Mouse (Mus musculus): Measurements from ENCODE around the gene Zfp385c. TPM values are rescaled to one million over a fixed set of nuclear protein-coding genes. Genes with fewer than 3 reads are reported as not detected.

Gene Zfp385c
- total RNA-seq, 2 experiments from 2014 or later, result 0.39 TPM; not detected in 1

DNA sequence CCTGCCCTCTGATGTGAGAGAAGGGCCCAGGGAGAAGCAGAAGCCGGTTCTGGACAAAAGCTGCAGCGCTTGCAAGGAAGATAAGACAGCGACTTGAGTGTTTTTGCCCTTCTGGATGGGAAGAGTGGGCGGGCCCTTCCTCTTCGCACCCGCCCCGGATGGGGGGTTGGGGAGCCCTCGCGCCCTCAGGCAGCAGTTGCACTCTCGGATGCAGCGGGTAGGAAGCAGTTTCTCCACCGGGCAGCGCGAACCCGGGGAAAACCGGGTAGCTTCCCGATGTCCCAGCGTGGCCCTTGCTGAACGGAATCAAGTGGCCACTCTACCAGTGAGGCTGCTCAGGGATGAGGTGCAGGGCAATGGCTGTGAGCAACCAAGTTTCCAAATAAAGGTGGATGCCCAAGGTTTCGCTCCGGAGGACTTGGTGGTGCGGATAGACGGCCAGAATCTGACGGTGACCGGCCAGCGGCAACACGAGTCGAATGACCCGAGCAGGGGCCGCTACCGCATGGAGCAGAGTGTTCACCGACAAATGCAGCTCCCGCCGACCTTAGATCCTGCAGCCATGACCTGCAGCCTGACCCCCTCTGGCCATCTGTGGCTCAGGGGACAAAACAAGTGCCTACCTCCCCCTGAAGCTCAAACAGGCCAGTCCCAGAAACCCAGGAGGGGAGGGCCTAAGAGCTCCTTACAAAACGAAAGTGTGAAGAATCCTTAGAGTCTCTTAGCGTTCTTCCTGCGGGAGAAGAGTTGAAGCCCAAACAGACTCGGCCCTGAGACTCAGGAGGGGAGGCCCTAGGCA lies 21.7 kb upstream of the Zfp385c start, which contains the start of gene Hspb9:
TSS of gene Hspb9 (plus strand) at position 116 of the 799 bp plus-strand sequence.
- peak; percentile 69 for DNase-seq
- no peak for TF ChIP-seq CTCF (IDR thresholded peaks at IDR 0.05)
- intact Hi-C loops (cut with DNase I), result loop anchor here (1.0 to 10.0 kb wide), 3 partner anchors 47 to 351 kb away; partner anchors contain the start of genes Stat5a and Stat5b
- Histone ChIP-seq H3K4me3 (peak within 1 kb of the TSS; percentile 64), H3K27ac (peak within 1 kb of the TSS; percentile 70)

- intact Hi-C loops (cut with DNase I), result loop anchor here (10.0 kb wide), 2 partner anchors 142 to 352 kb away; partner anchors contain the start of genes Stat5a and Stat5b
- no peak for DNase-seq
- peak overlapping the region; percentile 70 for H3K27ac ChIP-seq
- H3K4me3 ChIP-seq, result peak overlapping the region; percentile 64
- TF ChIP-seq CTCF (IDR thresholded peaks at IDR 0.05), result no peak
Observed at GRCm38 (mm10) chr11:100713174-100713573, 20.9 kb upstream of the Zfp385c start.

DNA sequence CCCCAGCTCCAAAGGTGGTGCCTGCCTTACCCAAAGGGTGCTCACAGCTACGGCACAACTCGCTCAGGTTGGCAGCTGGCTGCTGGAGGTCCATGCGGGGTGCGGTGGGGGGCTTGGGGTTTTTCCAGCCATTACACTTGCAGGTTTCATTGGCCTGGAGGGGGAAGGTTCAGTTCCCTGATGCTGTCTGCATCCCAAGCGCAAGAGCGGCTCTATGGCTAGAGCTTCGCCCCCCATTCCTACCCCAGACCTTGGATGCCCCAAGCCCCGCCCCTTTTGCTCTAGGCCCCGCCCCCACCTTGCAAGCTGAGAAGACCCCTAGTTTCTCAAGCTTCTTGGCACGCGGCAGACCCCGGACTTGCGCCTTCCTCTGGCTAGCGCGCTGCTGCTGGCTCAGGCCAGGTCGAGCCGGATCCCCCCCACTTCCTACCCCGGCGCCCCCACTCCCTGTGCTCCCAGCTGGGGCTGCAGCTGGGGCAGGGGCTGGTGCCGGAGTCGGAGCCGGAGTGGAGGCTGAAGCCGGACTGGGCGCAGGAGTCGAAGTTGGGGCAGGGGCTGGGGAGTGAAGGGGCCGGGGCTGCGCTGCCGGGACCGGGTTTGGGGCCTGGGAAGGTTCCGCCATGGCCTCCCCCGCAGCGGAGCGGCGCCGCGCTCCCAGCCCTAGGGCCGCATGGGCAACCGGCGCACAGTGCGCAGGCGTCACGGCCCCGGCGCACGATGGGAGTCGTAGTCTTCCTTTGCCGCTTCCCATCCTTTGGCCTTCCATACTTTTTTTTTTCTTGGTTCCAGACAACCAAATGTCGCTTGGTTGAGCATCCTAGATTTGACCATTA lies 19.7 kb upstream of the Zfp385c start, which contains the start of gene Kat2a:
TSS of gene Kat2a (minus strand) at position 683 of the 833 bp plus-strand sequence.
- Histone ChIP-seq H3K4me3 (peak within 1 kb of the TSS; percentile 95), H3K27ac (peak within 1 kb of the TSS; percentile 92)
- intact Hi-C loops (cut with DNase I), result loop anchor here (10.0 kb wide), 2 partner anchors 143 to 353 kb away; partner anchors contain the start of genes Stat5a and Stat5b
- TF ChIP-seq CTCF (IDR thresholded peaks at IDR 0.05), result no peak; the same call in 1 of the 2 replicates
- peak; percentile 93 for DNase-seq

DNA sequence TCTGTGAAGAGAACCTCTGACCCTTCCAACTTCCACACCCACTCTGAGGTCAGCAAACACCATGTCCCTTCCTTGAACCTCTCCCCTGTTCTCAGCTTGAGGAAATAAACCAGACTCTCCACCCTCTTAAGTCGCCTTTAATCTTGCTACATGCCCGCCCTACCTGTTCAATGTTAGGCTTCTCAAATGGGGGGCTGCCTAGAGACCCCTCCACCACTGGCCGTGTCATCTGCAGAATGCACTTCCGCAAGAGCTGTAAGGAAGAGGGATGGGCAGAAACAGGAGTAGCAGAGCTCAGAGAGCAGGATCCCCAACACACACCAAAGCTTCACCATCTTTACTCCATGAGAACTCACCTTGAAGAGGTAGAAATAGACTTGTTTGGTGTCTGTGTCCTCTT lies 18.7 kb upstream of the Zfp385c start:
- intact Hi-C loops (cut with DNase I), result loop anchor here (10.0 kb wide), 2 partner anchors 144 to 354 kb away; partner anchors contain the start of genes Stat5a and Stat5b
- H3K4me3 ChIP-seq, result no peak overlapping the region
- TF ChIP-seq CTCF (IDR thresholded peaks at IDR 0.05), result no peak
- no peak overlapping the region for H3K27ac ChIP-seq
- no peak for DNase-seq

GRCm38 (mm10) chr11:100710528-100710927 lies 18.3 kb upstream of the Zfp385c start:
- intact Hi-C loops (cut with DNase I), result loop anchor here (10.0 kb wide), 2 partner anchors 144 to 354 kb away; partner anchors contain the start of genes Stat5a and Stat5b

GRCm38 (mm10) chr11:100709201-100709810 lies 17.1 kb upstream of the Zfp385c start:
- Histone ChIP-seq H3K27ac (no peak overlapping the region), H3K4me3 (no peak overlapping the region)
- DNase-seq, result no peak
- TF ChIP-seq CTCF (IDR thresholded peaks at IDR 0.05), result no peak
- intact Hi-C loops (cut with DNase I), result no loop called here

More at GRCm38 (mm10) chr11:100710528-100710927, 18.3 kb upstream of the Zfp385c start:
- no peak overlapping the region for H3K4me3 ChIP-seq
- DNase-seq, result no peak
- TF ChIP-seq CTCF (IDR thresholded peaks at IDR 0.05), result no peak
- H3K27ac ChIP-seq, result no peak overlapping the region

- peak; percentile 24 for DNase-seq
- TF ChIP-seq CTCF (IDR thresholded peaks at IDR 0.05), result no peak
- intact Hi-C loops (cut with DNase I), result no loop called here
- no peak overlapping the region for H3K4me3 ChIP-seq
- peak overlapping the region; percentile 39 for H3K27ac ChIP-seq
Observed at GRCm38 (mm10) chr11:100705095-100705747, 13.0 kb upstream of the Zfp385c start.

DNA sequence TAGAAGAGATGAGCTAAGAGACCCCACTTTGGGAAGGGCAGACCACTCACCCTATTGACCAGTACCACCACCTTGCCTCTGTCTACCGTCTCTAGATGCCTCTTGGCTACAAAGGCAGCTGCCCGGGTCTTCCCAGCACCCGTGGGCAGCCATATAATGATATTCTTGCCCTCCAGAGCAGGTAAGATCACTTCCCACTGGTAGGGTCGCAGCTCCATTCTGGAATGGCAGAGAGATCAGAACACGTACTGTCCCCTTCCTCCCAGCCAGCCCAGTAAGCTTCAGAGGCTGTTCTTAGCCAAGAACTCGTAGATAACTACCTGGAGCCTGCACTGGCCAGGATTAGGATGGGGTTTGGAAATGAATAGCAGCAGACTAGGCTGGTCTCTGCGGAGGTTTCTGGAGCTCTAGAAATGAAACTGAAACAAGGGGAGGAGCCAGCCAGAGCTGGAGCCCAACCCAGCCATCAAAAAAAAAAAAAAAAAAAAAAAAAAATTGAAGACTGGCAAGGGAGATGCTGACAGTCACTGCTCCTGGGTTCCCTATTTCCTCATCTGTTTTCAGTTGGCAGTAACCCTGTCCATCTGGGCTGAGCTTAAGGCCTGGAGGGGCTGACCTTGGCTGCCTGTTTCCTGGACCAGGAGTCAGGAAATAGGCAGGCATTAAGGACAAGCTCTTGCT lies 11.7 kb upstream of the Zfp385c start, which contains the start of gene Dhx58:
TSS of gene Dhx58 (minus strand) at position 421 of the 681 bp plus-strand sequence.
- Histone ChIP-seq H3K27ac (peak within 1 kb of the TSS; percentile 77), H3K4me3 (peak within 1 kb of the TSS; percentile 65)
- TF ChIP-seq CTCF (IDR thresholded peaks at IDR 0.05), result no peak
- intact Hi-C loops (cut with DNase I), result loop anchor here (2.0 kb wide), 1 partner anchor 77 kb away; no protein-coding TSS in a partner anchor
- DNase-seq, result peak; percentile 62

DNA sequence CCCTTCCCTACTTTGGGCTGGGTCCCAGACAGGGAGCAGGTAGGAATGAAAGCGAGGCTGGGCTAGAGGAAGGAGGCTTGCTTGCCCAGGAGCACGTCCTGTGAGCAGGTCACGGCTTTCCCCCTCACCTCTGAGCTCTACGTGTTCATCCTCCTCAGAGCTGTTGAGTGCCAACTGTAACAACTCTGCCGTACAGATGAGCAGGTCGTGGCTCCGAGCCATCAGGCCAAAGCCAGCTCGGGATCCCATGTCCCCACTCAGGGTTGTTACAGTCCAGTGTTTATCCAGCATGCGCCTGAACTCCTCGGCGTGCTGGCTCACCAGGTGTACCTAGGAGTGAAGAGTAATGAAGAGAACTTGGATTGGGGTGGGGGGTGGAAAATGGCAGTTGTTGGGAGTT lies 11.1 kb upstream of the Zfp385c start:
- no peak for TF ChIP-seq CTCF (IDR thresholded peaks at IDR 0.05)
- Histone ChIP-seq H3K4me3 (peak overlapping the region; percentile 65), H3K27ac (peak overlapping the region; percentile 77)
- intact Hi-C loops (cut with DNase I), result loop anchor here (2.0 kb wide), 1 partner anchor 77 kb away; no protein-coding TSS in a partner anchor
- peak; percentile 60 for DNase-seq

- H3K27ac ChIP-seq, result peak overlapping the region; percentile 2; the same call in 1 of the 2 replicates
- no peak for DNase-seq
- no peak for TF ChIP-seq CTCF (IDR thresholded peaks at IDR 0.05)
- intact Hi-C loops (cut with DNase I), result loop anchor here (1.0 to 2.0 kb wide), 2 partner anchors 76 to 133 kb away; no protein-coding TSS in a partner anchor
- H3K4me3 ChIP-seq, result peak overlapping the region; percentile 58
Observed at GRCm38 (mm10) chr11:100702906-100703305, 10.7 kb upstream of the Zfp385c start.

Data from gastrocnemius, adult 2 months (tissue).